Mouse (Mus musculus): ENCODE data around the gene Cass4. TPM values are rescaled to one million over a fixed set of nuclear protein-coding genes. Genes with fewer than 3 reads are reported as not detected.
A peak's percentile ranks its signal among the peaks of the same experiment; 100 is the strongest.

The Cass4 gene
- polyA plus RNA-seq, 1 experiment from 2014 or later: 0.24 TPM

- WGBS: under 1% methylated on average over 66 of the region's 66 CpGs
- Histone ChIP-seq H3K4me3 (peak within 1 kb of the TSS; percentile 96), H3K27me3 (ENCODE audit: poor library complexity, severe bottlenecking) (no peaks in the 10 kb centered on the region), H3K27ac (peak within 1 kb of the TSS; percentile 99), H3K36me3 (replicated peaks) (peaks cover 67% of the 10 kb centered on the region), H3K9me3 (no peaks in the 10 kb centered on the region), H3K4me1 (peaks cover 44% of the 10 kb centered on the region)
- peak; percentile 96 for DNase-seq (ENCODE audit: extremely low spot score, low spot score)
Measured at GRCm38 (mm10) chr2:172370411-172371223, 23.0 kb upstream of the Cass4 start, which contains the start of the genes Aurka and Cstf1. Gene Aurka (minus strand): TSS chr2:172370535. Gene Cstf1 (plus strand): TSS chr2:172370681.

DNA sequence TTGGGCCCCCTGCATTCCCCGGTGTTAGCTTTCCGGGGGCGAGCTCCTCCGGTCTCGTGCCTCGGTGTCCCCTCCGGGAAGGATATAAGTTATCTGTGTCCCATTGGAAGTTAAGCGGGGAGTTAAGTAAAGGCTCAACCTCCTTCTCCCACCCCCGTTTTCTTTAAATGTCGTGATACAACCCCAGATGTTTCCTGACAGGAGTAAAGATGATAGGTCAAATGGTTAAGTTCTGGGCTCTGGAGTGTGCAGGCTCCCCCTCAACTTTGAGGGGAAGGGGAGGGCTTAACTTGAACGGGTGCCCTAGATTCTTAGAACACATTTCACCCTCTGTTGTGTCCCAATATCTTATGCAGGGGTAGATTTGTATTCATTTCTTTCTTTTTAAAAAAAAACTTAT is 22.3 kb upstream of the Cass4 start:
- under 1% methylated on average over 11 of the region's 11 CpGs for WGBS
- no peaks in the 10 kb centered on the region for H3K27me3 ChIP-seq (ENCODE audit: poor library complexity, severe bottlenecking)
- H3K27ac ChIP-seq: peak overlapping the region; percentile 99
- H3K4me3 ChIP-seq: peak overlapping the region; percentile 96
- DNase-seq (ENCODE audit: extremely low spot score, low spot score): no peak
- peaks cover 44% of the 10 kb centered on the region for H3K4me1 ChIP-seq
- no peaks in the 10 kb centered on the region for H3K9me3 ChIP-seq
- H3K36me3 ChIP-seq (replicated peaks): peaks cover 67% of the 10 kb centered on the region

GRCm38 (mm10) chr2:172376551-172376950 is 17.0 kb upstream of the Cass4 start:
- no peak for DNase-seq (ENCODE audit: extremely low spot score, low spot score)
- Histone ChIP-seq H3K4me1 (peaks cover 6% of the 10 kb centered on the region), H3K36me3 (replicated peaks) (peaks cover 92% of the 10 kb centered on the region), H3K4me3 (no peak overlapping the region), H3K27ac (no peak overlapping the region), H3K9me3 (no peaks in the 10 kb centered on the region), H3K27me3 (ENCODE audit: poor library complexity, severe bottlenecking) (no peaks in the 10 kb centered on the region)
- WGBS: 88% methylated on average over 4 of the region's 4 CpGs

DNA sequence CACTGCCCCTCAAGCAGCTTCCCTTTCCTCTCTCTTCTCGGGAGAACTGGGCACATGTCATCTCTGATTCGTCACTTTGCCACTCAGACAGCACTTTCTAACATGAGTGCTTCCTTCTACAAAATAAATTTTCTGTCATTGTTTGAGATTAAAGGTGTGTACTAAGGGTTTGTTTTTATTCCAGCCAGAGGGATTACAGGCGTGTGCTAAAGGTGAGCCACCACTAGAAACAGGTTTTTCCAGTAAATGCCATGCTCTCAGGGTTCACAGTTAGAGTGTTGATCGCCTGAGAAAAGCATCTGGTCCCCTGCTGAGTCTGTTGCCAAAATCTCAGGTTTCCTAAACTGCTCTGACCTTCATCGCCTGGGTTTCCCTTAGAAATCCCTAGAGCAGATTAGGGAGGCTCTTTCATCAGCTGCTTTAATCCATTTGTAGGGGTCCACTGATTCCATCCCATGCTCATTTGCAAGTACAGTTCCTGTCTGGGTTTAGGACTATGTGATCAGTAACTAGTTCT is 16.5 kb upstream of the Cass4 start:
- WGBS: 67% methylated on average over 5 of the region's 5 CpGs

GRCm38 (mm10) chr2:172378332-172378731 is 15.3 kb upstream of the Cass4 start:
- Histone ChIP-seq H3K4me3 (no peak overlapping the region), H3K36me3 (replicated peaks) (peaks cover 100% of the 10 kb centered on the region), H3K9me3 (no peaks in the 10 kb centered on the region), H3K27me3 (ENCODE audit: poor library complexity, severe bottlenecking) (no peaks in the 10 kb centered on the region), H3K4me1 (no peaks in the 10 kb centered on the region), H3K27ac (no peak overlapping the region)
- no peak for DNase-seq (ENCODE audit: extremely low spot score, low spot score)
- 80% methylated on average over 7 of the region's 7 CpGs for WGBS

More for the DNA sequence above, 16.5 kb upstream of the Cass4 start:
- Histone ChIP-seq H3K4me1 (peaks cover 1% of the 10 kb centered on the region), H3K36me3 (replicated peaks) (peaks cover 97% of the 10 kb centered on the region), H3K9me3 (no peaks in the 10 kb centered on the region), H3K4me3 (no peak overlapping the region), H3K27ac (no peak overlapping the region), H3K27me3 (ENCODE audit: poor library complexity, severe bottlenecking) (no peaks in the 10 kb centered on the region)
- DNase-seq (ENCODE audit: extremely low spot score, low spot score): no peak

GRCm38 (mm10) chr2:172380513-172380912 is 13.1 kb upstream of the Cass4 start:
- peaks cover 83% of the 10 kb centered on the region for H3K36me3 ChIP-seq (replicated peaks)
- DNase-seq (ENCODE audit: extremely low spot score, low spot score): no peak
- no peaks in the 10 kb centered on the region for H3K9me3 ChIP-seq
- no peak overlapping the region for H3K4me3 ChIP-seq
- no peaks in the 10 kb centered on the region for H3K27me3 ChIP-seq (ENCODE audit: poor library complexity, severe bottlenecking)
- WGBS: 97% methylated on average over 17 of the region's 17 CpGs
- H3K4me1 ChIP-seq: no peaks in the 10 kb centered on the region
- H3K27ac ChIP-seq: no peak overlapping the region

DNA sequence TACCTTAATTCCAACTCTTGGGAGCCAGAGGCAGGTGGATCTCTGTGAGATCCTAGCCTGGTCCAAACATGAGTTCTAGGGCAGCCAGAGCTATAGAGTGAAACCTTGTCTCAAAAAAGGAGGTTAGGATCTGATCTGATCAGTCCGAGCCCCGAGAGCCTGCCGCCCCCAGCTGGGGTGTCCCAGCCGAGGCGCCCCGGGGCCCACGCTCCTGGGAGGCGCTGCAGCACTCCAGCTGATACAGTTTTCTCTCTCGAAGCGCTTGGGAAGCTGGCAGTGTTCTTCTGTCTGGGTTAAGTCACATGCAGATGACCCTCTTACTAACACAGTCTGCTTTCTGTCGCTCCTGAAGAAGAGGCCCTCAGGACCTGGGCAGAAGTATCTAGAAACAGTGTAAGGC is 12.3 kb upstream of the Cass4 start:
- WGBS: 95% methylated on average over 11 of the region's 11 CpGs
- Histone ChIP-seq H3K27me3 (ENCODE audit: poor library complexity, severe bottlenecking) (no peaks in the 10 kb centered on the region), H3K4me1 (no peaks in the 10 kb centered on the region), H3K4me3 (no peak overlapping the region), H3K9me3 (no peaks in the 10 kb centered on the region), H3K27ac (no peak overlapping the region), H3K36me3 (replicated peaks) (peaks cover 75% of the 10 kb centered on the region)
- no peak for DNase-seq (ENCODE audit: extremely low spot score, low spot score)

GRCm38 (mm10) chr2:172381898-172382297 is 11.7 kb upstream of the Cass4 start:
- no peak overlapping the region for H3K4me3 ChIP-seq
- no peak overlapping the region for H3K27ac ChIP-seq
- H3K36me3 ChIP-seq (replicated peaks): peaks cover 69% of the 10 kb centered on the region
- no peaks in the 10 kb centered on the region for H3K27me3 ChIP-seq (ENCODE audit: poor library complexity, severe bottlenecking)
- no peaks in the 10 kb centered on the region for H3K4me1 ChIP-seq
- no peak for DNase-seq (ENCODE audit: extremely low spot score, low spot score)
- H3K9me3 ChIP-seq: no peaks in the 10 kb centered on the region
- WGBS: 95% methylated on average over 12 of the region's 12 CpGs

GRCm38 (mm10) chr2:172384715-172385114 is 8.9 kb upstream of the Cass4 start:
- no peaks in the 10 kb centered on the region for H3K4me1 ChIP-seq
- no peaks in the 10 kb centered on the region for H3K9me3 ChIP-seq
- H3K27ac ChIP-seq: no peak overlapping the region
- no peak for DNase-seq (ENCODE audit: extremely low spot score, low spot score)
- no peak overlapping the region for H3K4me3 ChIP-seq
- 94% methylated on average over 3 of the region's 3 CpGs for WGBS
- H3K36me3 ChIP-seq (replicated peaks): peaks cover 41% of the 10 kb centered on the region
- H3K27me3 ChIP-seq (ENCODE audit: poor library complexity, severe bottlenecking): no peaks in the 10 kb centered on the region

DNA sequence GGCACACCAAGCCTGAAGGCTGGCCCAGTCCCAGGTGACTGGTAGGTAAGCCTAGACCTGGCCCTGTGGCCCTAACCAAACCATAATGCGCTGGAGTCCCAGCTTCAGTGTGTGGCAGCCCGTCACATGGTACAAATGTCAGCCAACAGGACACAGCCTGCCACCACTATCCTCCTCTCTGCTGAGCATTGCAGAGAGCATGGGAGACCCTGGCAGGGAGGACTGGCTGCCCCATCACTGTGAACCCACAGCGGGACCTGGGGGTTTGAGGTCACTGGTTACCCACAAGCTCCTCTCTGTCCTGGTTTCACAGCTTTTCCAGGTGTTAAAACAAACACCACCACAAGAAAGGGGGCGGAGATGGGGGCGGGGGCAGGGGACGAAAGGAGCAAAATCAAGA is 3.3 kb upstream of the Cass4 start:
- Histone ChIP-seq H3K27me3 (ENCODE audit: poor library complexity, severe bottlenecking) (no peaks in the 10 kb centered on the region), H3K36me3 (replicated peaks) (no peaks in the 10 kb centered on the region), H3K27ac (no peak overlapping the region), H3K4me3 (no peak overlapping the region), H3K4me1 (0 out of 2 replicates have a peak, but pooled peaks cover 3% of the 10 kb centered on the region), H3K9me3 (no peaks in the 10 kb centered on the region)
- DNase-seq (ENCODE audit: extremely low spot score, low spot score): no peak
- 51% methylated on average over 6 of the region's 6 CpGs for WGBS

GRCm38 (mm10) chr2:172392041-172392521 is 1.5 kb upstream of the Cass4 start:
- Histone ChIP-seq H3K27ac (no peak overlapping the region), H3K4me3 (no peak overlapping the region), H3K27me3 (ENCODE audit: poor library complexity, severe bottlenecking) (no peaks in the 10 kb centered on the region), H3K36me3 (replicated peaks) (no peaks in the 10 kb centered on the region), H3K4me1 (peaks cover 11% of the 10 kb centered on the region), H3K9me3 (no peaks in the 10 kb centered on the region)
- no peak for DNase-seq (ENCODE audit: extremely low spot score, low spot score)
- WGBS: 80% methylated on average over 10 of the region's 10 CpGs

DNA sequence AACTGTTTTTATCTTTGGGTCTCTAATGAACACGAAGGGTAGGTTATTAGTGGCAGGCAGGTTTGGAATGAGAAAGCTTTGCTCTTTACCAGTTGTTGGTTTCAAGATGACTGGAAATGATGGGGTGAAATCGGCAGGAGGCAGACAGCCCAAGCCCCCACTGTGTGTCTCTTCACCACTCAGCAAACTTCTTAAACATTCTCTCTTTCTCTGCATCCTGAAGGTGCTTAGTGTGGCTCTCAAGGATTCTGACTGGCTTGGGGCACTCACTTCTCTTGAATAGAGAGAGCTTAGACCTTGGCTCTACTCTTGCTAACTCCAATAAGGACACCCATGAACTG is 428 bp downstream of the Cass4 start:
- Histone ChIP-seq H3K27ac (no peak overlapping the region), H3K4me3 (no peak overlapping the region), H3K9me3 (no peaks in the 10 kb centered on the region), H3K27me3 (ENCODE audit: poor library complexity, severe bottlenecking) (no peaks in the 10 kb centered on the region), H3K4me1 (peaks cover 11% of the 10 kb centered on the region), H3K36me3 (replicated peaks) (no peaks in the 10 kb centered on the region)
- WGBS: 80% methylated on average over 2 of the region's 2 CpGs
- no peak for DNase-seq (ENCODE audit: extremely low spot score, low spot score)

GRCm38 (mm10) chr2:172394671-172395070 is 1.1 kb downstream of the Cass4 start:
- no peaks in the 10 kb centered on the region for H3K27me3 ChIP-seq (ENCODE audit: poor library complexity, severe bottlenecking)
- H3K4me3 ChIP-seq: no peak overlapping the region
- no peak overlapping the region for H3K27ac ChIP-seq
- 86% methylated on average over 4 of the region's 4 CpGs for whole genome bisulfite sequencing
- H3K4me1 ChIP-seq: peaks cover 18% of the 10 kb centered on the region
- H3K9me3 ChIP-seq: no peaks in the 10 kb centered on the region
- DNase-seq (ENCODE audit: extremely low spot score, low spot score): no peak
- H3K36me3 ChIP-seq (replicated peaks): no peaks in the 10 kb centered on the region
